Mouse (Mus musculus) hindbrain, embryonic 14.5 days (tissue): ENCODE data around the gene Klhdc8a. TPM values are rescaled to one million over a fixed set of nuclear protein-coding genes. Genes with fewer than 3 reads are reported as not detected.
"Not testable (repeated sequence)": the region's sequence is repeated elsewhere in the genome, so short reads cannot be mapped to it uniquely, and the experiment has no call there.

Experiments
- ATAC-seq: fragments of 200-750 bp; cut with Nextera tagmentation; 2 replicates; pipeline ENCODE4 v1.8.0; 2017; ENCODE audit warnings: moderate number of reproducible peaks, mild to moderate bottlenecking, moderate TSS enrichment, moderate library complexity; ENCODE audit not compliant: low FRiP score
- DNase-seq: peaks from one replicate; pipeline ENCODE4 v3.0.0-alpha.2; 2015; ENCODE audit warnings: low spot score
- H3K27ac ChIP-seq: fragments of 300-500 bp; sonication (generic); 2 replicates; pipeline ENCODE4 v1.5.1; 2014; ENCODE audit warnings: mild to moderate bottlenecking, moderate library complexity
- H3K27me3 ChIP-seq: fragments of 300-500 bp; sonication (generic); 2 replicates; pipeline ENCODE4 v1.6.1; 2014; ENCODE audit warnings: mild to moderate bottlenecking, low read length, mixed read lengths; ENCODE audit not compliant: control insufficient read depth, insufficient read depth
- H3K36me3 ChIP-seq: fragments of 300-500 bp; sonication (generic); replicated peaks from 2 replicates; pipeline ENCODE4 v1.6.1; 2014; ENCODE audit not compliant: control insufficient read depth, insufficient read depth
- H3K4me1 ChIP-seq: fragments of 300-500 bp; sonication (generic); replicated peaks from 2 replicates; pipeline ENCODE4 v1.6.1; 2014; ENCODE audit warnings: antibody characterized with exemption, low read length, mixed read lengths; ENCODE audit not compliant: control insufficient read depth, insufficient read depth
- H3K4me2 ChIP-seq: fragments of 300-500 bp; sonication (generic); replicated peaks from 2 replicates; pipeline ENCODE4 v1.6.1; 2014; ENCODE audit warnings: mild to moderate bottlenecking, moderate library complexity
- H3K4me3 ChIP-seq: fragments of 300-500 bp; sonication (generic); replicated peaks from 2 replicates; pipeline ENCODE4 v1.5.1; 2014; ENCODE audit warnings: mild to moderate bottlenecking, low read length
- H3K9ac ChIP-seq: fragments of 300-500 bp; sonication (generic); 2 replicates; pipeline ENCODE4 v1.6.1; 2014
- H3K9me3 ChIP-seq: fragments of 300-500 bp; sonication (generic); 2 replicates; pipeline ENCODE4 v1.6.1; 2016; ENCODE audit warnings: low read length; ENCODE audit not compliant: control insufficient read depth
- WGBS: fragments of 180-500 bp; shearing (Covaris S2); extraction: QIAGEN DNeasy Blood & Tissue Kit; methylation state at CpG from one replicate; pipeline ENCODE4 v1.1.7; 2014; 5-methylcytosine and 5-hydroxymethylcytosine counted together
- polyA plus RNA-seq: library from polyadenylated mRNA; unstranded; fragments of >200 nt; fragmentation: Nextera tagmentation; extraction: Ambion mirVana; gene quantifications from 2 replicates; pipeline ENCODE4 v1.2.1, GENCODE M21; 2014

Gene Klhdc8a
- polyA plus RNA-seq, 1 experiment from 2014 or later: 8.5 TPM

- Histone ChIP-seq H3K9me3 (no peaks in the 10 kb centered on the region), H3K36me3 (no peaks in the 10 kb centered on the region), H3K4me2 (no peak overlapping the region), H3K4me3 (no peak overlapping the region), H3K9ac (no peak overlapping the region), H3K27ac (no peak overlapping the region), H3K27me3 (no peaks in the 10 kb centered on the region), H3K4me1 (no peaks in the 10 kb centered on the region)
- DNase-seq (no peak), ATAC-seq (no peak)
- WGBS: 100% methylated on average over 1 of the region's 1 CpGs
Observed at GRCm38 (mm10) chr1:132343656-132344055, 45.2 kb downstream of the Klhdc8a start.

GRCm38 (mm10) chr1:132345514-132345913 is 47.1 kb downstream of the Klhdc8a start:
- Histone ChIP-seq H3K36me3 (no peaks in the 10 kb centered on the region), H3K9ac (no peak overlapping the region), H3K27ac (no peak overlapping the region), H3K4me2 (no peak overlapping the region), H3K4me3 (no peak overlapping the region), H3K9me3 (no peaks in the 10 kb centered on the region), H3K27me3 (no peaks in the 10 kb centered on the region), H3K4me1 (no peaks in the 10 kb centered on the region)
- WGBS: 76% methylated on average over 4 of the region's 4 CpGs
- no peak for DNase-seq
- no peak for ATAC-seq

- no peaks in the 10 kb centered on the region for H3K27me3 ChIP-seq
- DNase-seq (no peak), ATAC-seq (no peak)
- H3K9me3 ChIP-seq: 0 out of 2 replicates have a peak, but pooled peaks cover 7% of the 10 kb centered on the region
- H3K4me2 ChIP-seq: no peak overlapping the region
- H3K27ac ChIP-seq: no peak overlapping the region
- 86% methylated on average over 12 of the region's 12 CpGs for WGBS
- no peak overlapping the region for H3K4me3 ChIP-seq
- H3K4me1 ChIP-seq: no peaks in the 10 kb centered on the region
- H3K36me3 ChIP-seq: no peaks in the 10 kb centered on the region
- no peak overlapping the region for H3K9ac ChIP-seq
Observed at GRCm38 (mm10) chr1:132346134-132346851, 47.9 kb downstream of the Klhdc8a start.

- 0 out of 2 replicates have a peak, but pooled peaks cover 7% of the 10 kb centered on the region for H3K9me3 ChIP-seq
- no peak overlapping the region for H3K9ac ChIP-seq
- no peak overlapping the region for H3K4me3 ChIP-seq
- no peak overlapping the region for H3K4me2 ChIP-seq
- DNase-seq: no peak
- ATAC-seq: no peak
- H3K36me3 ChIP-seq: no peaks in the 10 kb centered on the region
- H3K27ac ChIP-seq: no peak overlapping the region
- H3K4me1 ChIP-seq: no peaks in the 10 kb centered on the region
- no peaks in the 10 kb centered on the region for H3K27me3 ChIP-seq
Observed at GRCm38 (mm10) chr1:132346951-132347350, 48.5 kb downstream of the Klhdc8a start.

GRCm38 (mm10) chr1:132348401-132348800 is 50.0 kb downstream of the Klhdc8a start:
- Histone ChIP-seq H3K4me3 (no peak overlapping the region), H3K4me2 (no peak overlapping the region), H3K9me3 (0 out of 2 replicates have a peak, but pooled peaks cover 7% of the 10 kb centered on the region), H3K36me3 (no peaks in the 10 kb centered on the region), H3K9ac (no peak overlapping the region), H3K27ac (no peak overlapping the region), H3K4me1 (no peaks in the 10 kb centered on the region), H3K27me3 (no peaks in the 10 kb centered on the region)
- no peak for DNase-seq
- 81% methylated on average over 5 of the region's 5 CpGs for WGBS
- ATAC-seq: no peak

- H3K27ac ChIP-seq, DNase-seq, H3K4me2 ChIP-seq, ATAC-seq, H3K9ac ChIP-seq, H3K4me1 ChIP-seq, H3K27me3 ChIP-seq, H3K9me3 ChIP-seq, H3K4me3 ChIP-seq, H3K36me3 ChIP-seq: not testable (repeated sequence)
Observed at GRCm38 (mm10) chr1:132349049-132349448, 50.6 kb downstream of the Klhdc8a start.

- WGBS: 93% methylated on average over 3 of the region's 3 CpGs
- H3K4me1 ChIP-seq, H3K27me3 ChIP-seq, H3K9ac ChIP-seq, H3K36me3 ChIP-seq, H3K4me2 ChIP-seq, ATAC-seq, H3K27ac ChIP-seq, H3K9me3 ChIP-seq, H3K4me3 ChIP-seq, DNase-seq: not testable (repeated sequence)
Observed at GRCm38 (mm10) chr1:132349601-132350000, 51.2 kb downstream of the Klhdc8a start.

- no peak overlapping the region for H3K4me3 ChIP-seq
- no peak for ATAC-seq
- 95% methylated on average over 4 of the region's 4 CpGs for WGBS
Observed at GRCm38 (mm10) chr1:132351058-132351457, 52.6 kb downstream of the Klhdc8a start.

GRCm38 (mm10) chr1:132353389-132353788 is 55.0 kb downstream of the Klhdc8a start:
- Histone ChIP-seq H3K9ac (no peak overlapping the region), H3K9me3 (0 out of 2 replicates have a peak, but pooled peaks cover 7% of the 10 kb centered on the region), H3K27ac (no peak overlapping the region), H3K4me2 (no peak overlapping the region), H3K4me1 (0 out of 2 replicates have a peak, but pooled peaks cover 7% of the 10 kb centered on the region), H3K4me3 (no peak overlapping the region), H3K27me3 (no peaks in the 10 kb centered on the region), H3K36me3 (peaks cover 18% of the 10 kb centered on the region)
- 79% methylated on average over 5 of the region's 5 CpGs for WGBS
- ATAC-seq (no peak), DNase-seq (no peak)

More at GRCm38 (mm10) chr1:132351058-132351457, 52.6 kb downstream of the Klhdc8a start:
- no peak overlapping the region for H3K4me2 ChIP-seq
- H3K27ac ChIP-seq: no peak overlapping the region
- H3K27me3 ChIP-seq: no peaks in the 10 kb centered on the region
- H3K9me3 ChIP-seq: 0 out of 2 replicates have a peak, but pooled peaks cover 7% of the 10 kb centered on the region
- DNase-seq: no peak
- no peaks in the 10 kb centered on the region for H3K36me3 ChIP-seq
- 0 out of 2 replicates have a peak, but pooled peaks cover 7% of the 10 kb centered on the region for H3K4me1 ChIP-seq
- H3K9ac ChIP-seq: no peak overlapping the region
